Mouse (Mus musculus): ENCODE measurements around the gene Peli2. TPM values are rescaled to one million over a fixed set of nuclear protein-coding genes. Genes with fewer than 3 reads are reported as not detected.

The Peli2 gene
- 2.0 TPM for polyA plus RNA-seq (2015; fragmentation: Illumina TruSeq; extraction: RNeasy Lipid Tissue Mini Kit (QIAGEN cat#74804); ENCODE audit: insufficient read depth, low read depth, low replicate concordance)

DNA sequence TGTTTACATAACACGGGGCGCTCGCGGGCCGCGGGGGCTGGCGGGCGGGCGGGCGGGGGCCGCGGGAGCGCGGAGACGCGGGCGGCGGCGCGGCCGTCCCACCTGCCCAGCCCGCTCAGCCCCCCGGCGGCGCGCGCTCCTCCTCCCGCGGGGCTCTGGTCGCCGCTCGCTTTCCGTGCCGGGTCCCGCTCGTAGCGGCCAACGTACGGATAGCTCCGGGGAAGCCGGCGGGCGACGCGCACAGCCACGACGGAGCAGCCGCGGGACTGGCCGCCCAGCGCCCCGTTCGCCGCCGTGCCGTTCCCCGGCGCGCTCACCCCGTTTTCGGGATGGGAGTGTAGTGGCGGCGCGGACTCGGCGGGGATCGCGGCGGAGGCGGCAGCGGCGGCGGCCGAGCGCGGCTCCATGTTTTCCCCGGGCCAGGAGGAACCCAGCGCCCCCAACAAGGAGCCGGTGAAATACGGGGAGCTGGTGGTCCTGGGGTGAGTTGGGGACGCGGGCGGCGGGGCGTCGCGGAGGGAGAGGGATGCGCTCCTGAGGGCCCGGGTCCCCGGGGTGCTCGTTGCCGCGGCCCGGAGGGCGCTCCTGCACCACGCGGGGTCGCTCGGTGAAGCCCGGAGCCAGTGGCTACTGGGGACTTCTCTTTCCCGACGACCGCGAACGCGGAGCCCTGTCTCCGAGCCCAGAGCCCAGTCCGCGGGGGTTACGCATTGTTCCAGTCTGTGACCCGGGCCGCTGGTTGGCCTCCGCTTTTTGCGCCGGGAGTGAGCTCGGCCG is at the start of gene Peli2:
Gene Peli2, plus strand, starts transcription at position 72 of the 777 bp plus-strand sequence.

All from pancreas, adult 10 weeks (tissue).